Mouse (Mus musculus): ENCODE results near the gene Sapcd1. TPM values are rescaled to one million over a fixed set of nuclear protein-coding genes. Genes with fewer than 3 reads are reported as not detected.
A peak's percentile ranks its signal among the peaks of the same experiment; 100 is the strongest.

Sapcd1 gene
- polyA plus RNA-seq, 1 experiment from 2014 or later, result 1.1 TPM

- H3K27ac ChIP-seq (ENCODE audit: low read length), result peak overlapping the region; percentile 96
- H3K4me2 ChIP-seq (ENCODE audit: low read length), result peak overlapping the region; percentile 92
- peak overlapping the region; percentile 70 for H3K4me3 ChIP-seq (ENCODE audit: low read depth, low read length)
- H3K9me3 ChIP-seq (replicated peaks; ENCODE audit: control insufficient read depth, low read length, poor library complexity, severe bottlenecking), result no peaks in the 10 kb centered on the region
- 14% methylated on average over 2 of the region's 2 CpGs for WGBS
- H3K4me1 ChIP-seq (ENCODE audit: control insufficient read depth, insufficient read depth, low read length), result peaks cover 20% of the 10 kb centered on the region
- H3K27me3 ChIP-seq (ENCODE audit: control insufficient read depth, insufficient read depth, low read depth, low read length), result no peaks in the 10 kb centered on the region
- peaks cover 4% of the 10 kb centered on the region for H3K36me3 ChIP-seq (ENCODE audit: control insufficient read depth, insufficient read depth, low read length)
- H3K9ac ChIP-seq (ENCODE audit: low read depth, low read length), result peak overlapping the region; percentile 91
- no peak for ATAC-seq
These were observed 47.2 kb downstream of the Sapcd1 start for GRCm38 (mm10) chr17:34980655-34981054.

GRCm38 (mm10) chr17:34979631-34980030 lies 48.2 kb downstream of the Sapcd1 start:
- no peaks in the 10 kb centered on the region for H3K9me3 ChIP-seq (replicated peaks; ENCODE audit: control insufficient read depth, low read length, poor library complexity, severe bottlenecking)
- WGBS, result 93% methylated on average over 4 of the region's 4 CpGs
- H3K27ac ChIP-seq (ENCODE audit: low read length), result no peak overlapping the region
- H3K27me3 ChIP-seq (ENCODE audit: control insufficient read depth, insufficient read depth, low read depth, low read length), result no peaks in the 10 kb centered on the region
- no peaks in the 10 kb centered on the region for H3K36me3 ChIP-seq (ENCODE audit: control insufficient read depth, insufficient read depth, low read length)
- H3K9ac ChIP-seq (ENCODE audit: low read depth, low read length), result 0 out of 2 replicates have a peak overlapping the region, but pooled peaks have one; percentile 21
- H3K4me3 ChIP-seq (ENCODE audit: low read depth, low read length), result no peak overlapping the region
- H3K4me2 ChIP-seq (ENCODE audit: low read length), result no peak overlapping the region
- no peak for ATAC-seq
- H3K4me1 ChIP-seq (ENCODE audit: control insufficient read depth, insufficient read depth, low read length), result peaks cover 20% of the 10 kb centered on the region

GRCm38 (mm10) chr17:34978239-34978638 lies 49.6 kb downstream of the Sapcd1 start:
- WGBS, result 91% methylated on average over 27 of the region's 27 CpGs
- ATAC-seq, result no peak
- no peak overlapping the region for H3K4me3 ChIP-seq (ENCODE audit: low read depth, low read length)

GRCm38 (mm10) chr17:34977000-34977399 lies 50.8 kb downstream of the Sapcd1 start:
- H3K4me1 ChIP-seq (ENCODE audit: control insufficient read depth, insufficient read depth, low read length), result peaks cover 15% of the 10 kb centered on the region
- H3K36me3 ChIP-seq (ENCODE audit: control insufficient read depth, insufficient read depth, low read length), result no peaks in the 10 kb centered on the region
- H3K27ac ChIP-seq (ENCODE audit: low read length), result no peak overlapping the region
- H3K4me2 ChIP-seq (ENCODE audit: low read length), result no peak overlapping the region
- H3K9me3 ChIP-seq (replicated peaks; ENCODE audit: control insufficient read depth, low read length, poor library complexity, severe bottlenecking), result no peaks in the 10 kb centered on the region
- ATAC-seq, result no peak
- no peak overlapping the region for H3K4me3 ChIP-seq (ENCODE audit: low read depth, low read length)
- H3K9ac ChIP-seq (ENCODE audit: low read depth, low read length), result no peak overlapping the region
- 97% methylated on average over 20 of the region's 20 CpGs for WGBS
- no peaks in the 10 kb centered on the region for H3K27me3 ChIP-seq (ENCODE audit: control insufficient read depth, insufficient read depth, low read depth, low read length)

More at GRCm38 (mm10) chr17:34978239-34978638, 49.6 kb downstream of the Sapcd1 start:
- H3K4me2 ChIP-seq (ENCODE audit: low read length), result no peak overlapping the region
- H3K4me1 ChIP-seq (ENCODE audit: control insufficient read depth, insufficient read depth, low read length), result peaks cover 20% of the 10 kb centered on the region
- no peaks in the 10 kb centered on the region for H3K9me3 ChIP-seq (replicated peaks; ENCODE audit: control insufficient read depth, low read length, poor library complexity, severe bottlenecking)
- H3K36me3 ChIP-seq (ENCODE audit: control insufficient read depth, insufficient read depth, low read length), result no peaks in the 10 kb centered on the region
- H3K9ac ChIP-seq (ENCODE audit: low read depth, low read length), result no peak overlapping the region
- no peaks in the 10 kb centered on the region for H3K27me3 ChIP-seq (ENCODE audit: control insufficient read depth, insufficient read depth, low read depth, low read length)
- no peak overlapping the region for H3K27ac ChIP-seq (ENCODE audit: low read length)

Other genes starting within 250 kb of the Sapcd1 start
- not detected in 2 replicates for gene Cyp21a1, start 223.5 kb downstream of the Sapcd1 start, polyA plus RNA-seq (2015; fragmentation: Nextera tagmentation; extraction: Ambion mirVana)
- 40.6 and 43.2 TPM in 2 replicates for gene Stk19, start 191.1 kb downstream of the Sapcd1 start, polyA plus RNA-seq (2015; fragmentation: Nextera tagmentation; extraction: Ambion mirVana)
- gene Dxo, start 191.0 kb downstream of the Sapcd1 start, polyA plus RNA-seq (2015; fragmentation: Nextera tagmentation; extraction: Ambion mirVana), result 73.1 and 73.2 TPM in 2 replicates
- 62.1 and 62.4 TPM in 2 replicates for gene Skiv2l, start 177.8 kb downstream of the Sapcd1 start, polyA plus RNA-seq (2015; fragmentation: Nextera tagmentation; extraction: Ambion mirVana)
- 79.8 and 86.5 TPM in 2 replicates for gene Nelfe, start 177.6 kb downstream of the Sapcd1 start, polyA plus RNA-seq (2015; fragmentation: Nextera tagmentation; extraction: Ambion mirVana)
- gene Cfb, start 165.5 kb downstream of the Sapcd1 start, polyA plus RNA-seq (2015; fragmentation: Nextera tagmentation; extraction: Ambion mirVana), result 0.51 and 1.4 TPM in 2 replicates
- gene Zbtb12, start 148.5 kb downstream of the Sapcd1 start, polyA plus RNA-seq (2015; fragmentation: Nextera tagmentation; extraction: Ambion mirVana), result 12.4 and 13.1 TPM in 2 replicates
- gene Gm20547, start 146.0 kb downstream of the Sapcd1 start, polyA plus RNA-seq (2015; fragmentation: Nextera tagmentation; extraction: Ambion mirVana), result 0.16 TPM in 1 of 2 replicates, not detected in the other
- gene C2, start 129.8 kb downstream of the Sapcd1 start, polyA plus RNA-seq (2015; fragmentation: Nextera tagmentation; extraction: Ambion mirVana), result 1.6 and 2.4 TPM in 2 replicates
- gene Ehmt2, start 129.5 kb downstream of the Sapcd1 start, polyA plus RNA-seq (2015; fragmentation: Nextera tagmentation; extraction: Ambion mirVana), result 99.8 and 102 TPM in 2 replicates
- 0.09 TPM in 1 of 2 replicates, not detected in the other for gene Slc44a4, start 113.5 kb downstream of the Sapcd1 start, polyA plus RNA-seq (2015; fragmentation: Nextera tagmentation; extraction: Ambion mirVana)
- gene Neu1, start 96.8 kb downstream of the Sapcd1 start, polyA plus RNA-seq (2015; fragmentation: Nextera tagmentation; extraction: Ambion mirVana), result 38.6 and 42.3 TPM in 2 replicates
- 0.24 TPM in 1 of 2 replicates, not detected in the other for gene Hspa1b, start 68.8 kb downstream of the Sapcd1 start, polyA plus RNA-seq (2015; fragmentation: Nextera tagmentation; extraction: Ambion mirVana)
- gene Gm20481, start 58.1 kb downstream of the Sapcd1 start, polyA plus RNA-seq (2015; fragmentation: Nextera tagmentation; extraction: Ambion mirVana), result not detected in 2 replicates
- 13.4 and 19.3 TPM in 2 replicates for gene Hspa1a, start 55.9 kb downstream of the Sapcd1 start, polyA plus RNA-seq (2015; fragmentation: Nextera tagmentation; extraction: Ambion mirVana)
- 2.0 and 2.4 TPM in 2 replicates for gene Hspa1l, start 55.3 kb downstream of the Sapcd1 start, polyA plus RNA-seq (2015; fragmentation: Nextera tagmentation; extraction: Ambion mirVana)
- 97.2 and 107 TPM in 2 replicates for gene Lsm2, start 46.2 kb downstream of the Sapcd1 start, polyA plus RNA-seq (2015; fragmentation: Nextera tagmentation; extraction: Ambion mirVana)
- 54.8 and 56.5 TPM in 2 replicates for gene Vars, start 27.0 kb downstream of the Sapcd1 start, polyA plus RNA-seq (2015; fragmentation: Nextera tagmentation; extraction: Ambion mirVana)
- gene Vwa7, start 11.4 kb downstream of the Sapcd1 start, polyA plus RNA-seq (2015; fragmentation: Nextera tagmentation; extraction: Ambion mirVana), result 0.16 and 0.26 TPM in 2 replicates
- 1.9 and 2.4 TPM in 2 replicates for gene Msh5, start 18.7 kb upstream of the Sapcd1 start, polyA plus RNA-seq (2015; fragmentation: Nextera tagmentation; extraction: Ambion mirVana)
- gene Clic1, start 21.9 kb upstream of the Sapcd1 start, polyA plus RNA-seq (2015; fragmentation: Nextera tagmentation; extraction: Ambion mirVana), result 51.2 and 54.7 TPM in 2 replicates
- 312 and 341 TPM in 2 replicates for gene Ddah2, start 31.0 kb upstream of the Sapcd1 start, polyA plus RNA-seq (2015; fragmentation: Nextera tagmentation; extraction: Ambion mirVana)
- 0.30 TPM in 1 of 2 replicates, not detected in the other for gene Ly6g6c, start 37.4 kb upstream of the Sapcd1 start, polyA plus RNA-seq (2015; fragmentation: Nextera tagmentation; extraction: Ambion mirVana)
- gene Mpig6b, start 38.2 kb upstream of the Sapcd1 start, polyA plus RNA-seq (2015; fragmentation: Nextera tagmentation; extraction: Ambion mirVana), result 0.12 and 0.15 TPM in 2 replicates
- 0.26 and 0.31 TPM in 2 replicates for gene Ly6g6e, start 48.9 kb upstream of the Sapcd1 start, polyA plus RNA-seq (2015; fragmentation: Nextera tagmentation; extraction: Ambion mirVana)
- gene Ly6g6d, start 50.0 kb upstream of the Sapcd1 start, polyA plus RNA-seq (2015; fragmentation: Nextera tagmentation; extraction: Ambion mirVana), result 0.57 and 1.5 TPM in 2 replicates
- not detected in 2 replicates for gene Ly6g6f, start 57.6 kb upstream of the Sapcd1 start, polyA plus RNA-seq (2015; fragmentation: Nextera tagmentation; extraction: Ambion mirVana)
- gene Abhd16a, start 61.2 kb upstream of the Sapcd1 start, polyA plus RNA-seq (2015; fragmentation: Nextera tagmentation; extraction: Ambion mirVana), result 105 and 107 TPM in 2 replicates
- gene Ly6g5c, start 80.3 kb upstream of the Sapcd1 start, polyA plus RNA-seq (2015; fragmentation: Nextera tagmentation; extraction: Ambion mirVana), result not detected in 2 replicates
- 1.5 TPM in 2 replicates for gene Ly6g5b, start 87.4 kb upstream of the Sapcd1 start, polyA plus RNA-seq (2015; fragmentation: Nextera tagmentation; extraction: Ambion mirVana)
- gene Gpank1, start 93.4 kb upstream of the Sapcd1 start, polyA plus RNA-seq (2015; fragmentation: Nextera tagmentation; extraction: Ambion mirVana), result 24.3 and 26.4 TPM in 2 replicates
- gene Csnk2b, start 94.0 kb upstream of the Sapcd1 start, polyA plus RNA-seq (2015; fragmentation: Nextera tagmentation; extraction: Ambion mirVana), result 315 and 331 TPM in 2 replicates
- 7.8 and 8.7 TPM in 2 replicates for gene D17H6S53E, start 98.4 kb upstream of the Sapcd1 start, polyA plus RNA-seq (2015; fragmentation: Nextera tagmentation; extraction: Ambion mirVana)
- gene Apom, start 104.0 kb upstream of the Sapcd1 start, polyA plus RNA-seq (2015; fragmentation: Nextera tagmentation; extraction: Ambion mirVana), result 0.24 and 0.29 TPM in 2 replicates
- 70.5 and 75.7 TPM in 2 replicates for gene Bag6, start 107.2 kb upstream of the Sapcd1 start, polyA plus RNA-seq (2015; fragmentation: Nextera tagmentation; extraction: Ambion mirVana)
- 148 and 167 TPM in 2 replicates for gene Prrc2a, start 136.9 kb upstream of the Sapcd1 start, polyA plus RNA-seq (2015; fragmentation: Nextera tagmentation; extraction: Ambion mirVana)
- 6.2 and 6.9 TPM in 2 replicates for gene Aif1, start 148.1 kb upstream of the Sapcd1 start, polyA plus RNA-seq (2015; fragmentation: Nextera tagmentation; extraction: Ambion mirVana)
- 4.7 and 5.9 TPM in 2 replicates for gene Lst1, start 160.4 kb upstream of the Sapcd1 start, polyA plus RNA-seq (2015; fragmentation: Nextera tagmentation; extraction: Ambion mirVana)
- 0.48 and 0.62 TPM in 2 replicates for gene Ltb, start 166.4 kb upstream of the Sapcd1 start, polyA plus RNA-seq (2015; fragmentation: Nextera tagmentation; extraction: Ambion mirVana)
- gene Tnf, start 174.0 kb upstream of the Sapcd1 start, polyA plus RNA-seq (2015; fragmentation: Nextera tagmentation; extraction: Ambion mirVana), result not detected in 2 replicates
- gene Lta, start 177.3 kb upstream of the Sapcd1 start, polyA plus RNA-seq (2015; fragmentation: Nextera tagmentation; extraction: Ambion mirVana), result 0.45 and 1.1 TPM in 2 replicates
- gene Gm16181, start 192.8 kb upstream of the Sapcd1 start, polyA plus RNA-seq (2015; fragmentation: Nextera tagmentation; extraction: Ambion mirVana), result 0.38 and 0.57 TPM in 2 replicates
- 111 and 139 TPM in 2 replicates for gene Atp6v1g2, start 205.6 kb upstream of the Sapcd1 start, polyA plus RNA-seq (2015; fragmentation: Nextera tagmentation; extraction: Ambion mirVana)
- 9.2 and 9.4 TPM in 2 replicates for gene Nfkbil1, start 207.8 kb upstream of the Sapcd1 start, polyA plus RNA-seq (2015; fragmentation: Nextera tagmentation; extraction: Ambion mirVana)
- gene Ddx39b, start 213.7 kb upstream of the Sapcd1 start, polyA plus RNA-seq (2015; fragmentation: Nextera tagmentation; extraction: Ambion mirVana), result 339 and 357 TPM in 2 replicates
- gene H2-D1, start 234.7 kb upstream of the Sapcd1 start, polyA plus RNA-seq (2015; fragmentation: Nextera tagmentation; extraction: Ambion mirVana), result 82.5 and 109 TPM in 2 replicates

Measured in midbrain, embryonic 16.5 days (tissue).